Mouse (Mus musculus) CH12.LX (cell line): ENCODE measurements around the gene Gm10382. TPM values are rescaled to one million over a fixed set of nuclear protein-coding genes. Genes with fewer than 3 reads are reported as not detected.

Experiments used
- DNase-seq: peaks from one replicate; pipeline ENCODE4 v3.0.0-alpha.2; 2013; ENCODE audit errors: extremely low read depth
- H3K27ac ChIP-seq: 2 replicates; pipeline ENCODE4 v1.5.1; 2012; ENCODE audit warnings: low read depth, mild to moderate bottlenecking, control low read depth, moderate library complexity; ENCODE audit not compliant: insufficient read depth
- H3K27me3 ChIP-seq: replicated peaks from 2 replicates; pipeline ENCODE3; 2012; ENCODE audit warnings: inconsistent platforms
- H3K36me3 ChIP-seq, 2 experiments: replicated peaks in 1 of 2; 2 replicates each; pipeline versions ENCODE3 to v1.6.1; 2012; ENCODE audit warnings: inconsistent platforms in 1 of 2, low read length in 1 of 2, mild to moderate bottlenecking in 1 of 2, mixed read lengths in 1 of 2, moderate library complexity in 1 of 2; ENCODE audit not compliant: control insufficient read depth in 1 of 2, insufficient read depth in 1 of 2
- H3K4me1 ChIP-seq, 2 experiments: 2 replicates each; pipeline ENCODE4 v1.6.1; 2012; ENCODE audit warnings: inconsistent platforms in 1 of 2, moderate library complexity in 1 of 2; ENCODE audit not compliant: insufficient read depth in 2 of 2, control insufficient read depth in 1 of 2
- H3K4me2 ChIP-seq: 2 replicates; pipeline ENCODE4 v1.6.1; 2012; ENCODE audit warnings: low read depth, mild to moderate bottlenecking, control low read depth; ENCODE audit not compliant: poor library complexity, insufficient read depth, severe bottlenecking
- H3K4me3 ChIP-seq, 3 experiments: fragments of 150-350 bp in 1 of 3; sonication (generic) in 1 of 3; replicated peaks in 1 of 3; 2 replicates each; pipeline versions ENCODE3 to v1.5.1; 2011 to 2012; ENCODE audit warnings: low read depth in 2 of 3, low read length in 2 of 3, mild to moderate bottlenecking in 2 of 3, moderate library complexity in 2 of 3, control low read depth in 1 of 3, improper control_type of control experiment in 1 of 3, inconsistent platforms in 1 of 3, mixed read lengths in 1 of 3; ENCODE audit not compliant: poor library complexity in 1 of 3
- H3K79me2 ChIP-seq: replicated peaks from 2 replicates; pipeline ENCODE4 v1.6.1; 2012; ENCODE audit warnings: mild to moderate bottlenecking, moderate library complexity; ENCODE audit not compliant: control insufficient read depth, poor library complexity, insufficient read depth, severe bottlenecking; ENCODE audit errors: extremely low read depth
- H3K9ac ChIP-seq: 2 replicates; pipeline ENCODE4 v1.6.1; 2012; ENCODE audit warnings: low read depth, mild to moderate bottlenecking, control low read depth, moderate library complexity; ENCODE audit not compliant: insufficient read depth
- H3K9me3 ChIP-seq: replicated peaks from 2 replicates; pipeline ENCODE3; 2012; ENCODE audit warnings: low read length, inconsistent platforms, mixed read lengths
- BHLHE40 ChIP-seq: IDR thresholded peaks from 2 replicates; pipeline ENCODE4 v1.6.1; 2011; ENCODE audit warnings: mild to moderate bottlenecking, low read depth, low read length, improper control_type of control experiment
- CHD1 ChIP-seq: IDR thresholded peaks from 2 replicates; pipeline ENCODE4 v1.6.1; 2012; ENCODE audit warnings: low read depth, low read length, improper control_type of control experiment, inconsistent platforms
- CTCF ChIP-seq, 2 experiments: IDR thresholded peaks in 1 of 2; conservative IDR thresholded peaks in 1 of 2; 2 replicates each; pipeline ENCODE4 v1.5.1; 2011 to 2012; ENCODE audit warnings: low read depth in 2 of 2, low read length in 2 of 2, improper control_type of control experiment in 1 of 2, inconsistent platforms in 1 of 2, mild to moderate bottlenecking in 1 of 2, moderate library complexity in 1 of 2
- E2F4 ChIP-seq: IDR thresholded peaks from 2 replicates; pipeline ENCODE4 v1.6.1; 2011; ENCODE audit warnings: low read depth, low read length, improper control_type of control experiment; ENCODE audit not compliant: insufficient replicate concordance
- EP300 ChIP-seq: IDR thresholded peaks from 2 replicates; pipeline ENCODE4 v1.6.1; 2011; ENCODE audit warnings: low read length, improper control_type of control experiment
- GABPA ChIP-seq: IDR thresholded peaks from 2 replicates; pipeline ENCODE4 v1.6.1; 2012; ENCODE audit warnings: low read depth, low read length, improper control_type of control experiment, inconsistent platforms; ENCODE audit not compliant: insufficient replicate concordance
- HCFC1 ChIP-seq: IDR thresholded peaks from 2 replicates; pipeline ENCODE4 v1.6.1; 2012; ENCODE audit warnings: low read depth, mild to moderate bottlenecking, inconsistent platforms, low read length, improper control_type of control experiment
- IRF4 ChIP-seq: IDR thresholded peaks from 2 replicates; pipeline ENCODE4 v1.6.1; 2014; ENCODE audit warnings: low read depth, mild to moderate bottlenecking, inconsistent platforms, low read length, improper control_type of control experiment
- JUN ChIP-seq: IDR thresholded peaks from 2 replicates; pipeline ENCODE4 v1.6.1; 2011; ENCODE audit warnings: low read depth, mild to moderate bottlenecking, low read length, improper control_type of control experiment, moderate library complexity; ENCODE audit not compliant: insufficient read depth
- JUND ChIP-seq: conservative IDR thresholded peaks from 2 replicates; pipeline ENCODE4 v1.6.1; 2011; ENCODE audit warnings: low read depth, low read length, improper control_type of control experiment
- KAT2A ChIP-seq: IDR thresholded peaks from 2 replicates; pipeline ENCODE4 v1.6.1; 2012; ENCODE audit warnings: low read length, improper control_type of control experiment, inconsistent platforms; ENCODE audit not compliant: insufficient replicate concordance
- MAFK ChIP-seq: IDR thresholded peaks from 2 replicates; pipeline ENCODE4 v1.6.1; 2011; ENCODE audit warnings: low read length, improper control_type of control experiment; ENCODE audit not compliant: insufficient replicate concordance
- MAX ChIP-seq: IDR thresholded peaks from 2 replicates; pipeline ENCODE4 v1.6.1; 2011; ENCODE audit warnings: low read length, improper control_type of control experiment
- MAZ ChIP-seq: IDR thresholded peaks from 2 replicates; pipeline ENCODE4 v1.6.1; 2012; ENCODE audit warnings: low read depth, mild to moderate bottlenecking, inconsistent platforms, low read length, improper control_type of control experiment, moderate library complexity
- MXI1 ChIP-seq: IDR thresholded peaks from 2 replicates; pipeline ENCODE4 v1.6.1; 2011; ENCODE audit warnings: mild to moderate bottlenecking, low read depth, low read length, improper control_type of control experiment
- MYC ChIP-seq: IDR thresholded peaks from 2 replicates; pipeline ENCODE4 v1.6.1; 2011; ENCODE audit warnings: low read depth, mild to moderate bottlenecking, improper control_type of control experiment, low read length
- NELFE ChIP-seq: IDR thresholded peaks from 2 replicates; pipeline ENCODE4 v1.6.1; 2011; ENCODE audit warnings: low read depth, low read length, improper control_type of control experiment
- NRF1 ChIP-seq: IDR thresholded peaks from 2 replicates; pipeline ENCODE4 v1.6.1; 2014; ENCODE audit warnings: low read depth, mild to moderate bottlenecking, inconsistent platforms, low read length, improper control_type of control experiment, moderate library complexity
- PAX5 ChIP-seq: IDR thresholded peaks from 2 replicates; pipeline ENCODE4 v1.6.1; 2012; ENCODE audit warnings: low read length, inconsistent platforms, mixed read lengths
- POLR2AphosphoS2 ChIP-seq: IDR thresholded peaks from 2 replicates; pipeline ENCODE4 v1.6.1; 2011; ENCODE audit warnings: low read depth, low read length, improper control_type of control experiment
- RAD21 ChIP-seq: IDR thresholded peaks from 2 replicates; pipeline ENCODE4 v1.6.1; 2011; ENCODE audit warnings: low read depth, mild to moderate bottlenecking, low read length, improper control_type of control experiment, moderate library complexity
- RCOR1 ChIP-seq: conservative IDR thresholded peaks from 2 replicates; pipeline ENCODE4 v1.6.1; 2012; ENCODE audit warnings: low read depth, mild to moderate bottlenecking, inconsistent platforms, low read length, improper control_type of control experiment
- SIN3A ChIP-seq: IDR thresholded peaks from 2 replicates; pipeline ENCODE4 v1.6.1; 2012; ENCODE audit warnings: low read length, improper control_type of control experiment, inconsistent platforms
- SMC3 ChIP-seq: IDR thresholded peaks from 2 replicates; pipeline ENCODE4 v1.6.1; 2011; ENCODE audit warnings: low read depth, low read length, improper control_type of control experiment
- TBP ChIP-seq: conservative IDR thresholded peaks from 2 replicates; pipeline ENCODE4 v1.6.1; 2011; ENCODE audit warnings: low read depth, low read length, improper control_type of control experiment
- UBTF ChIP-seq: IDR thresholded peaks from 2 replicates; pipeline ENCODE4 v1.6.1; 2012; ENCODE audit warnings: low read depth, mild to moderate bottlenecking, inconsistent platforms, low read length, improper control_type of control experiment, moderate library complexity
- USF1 ChIP-seq: IDR thresholded peaks from 2 replicates; pipeline ENCODE4 v1.6.1; 2014; ENCODE audit warnings: low read depth, mild to moderate bottlenecking, inconsistent platforms, low read length, improper control_type of control experiment
- USF2 ChIP-seq: conservative IDR thresholded peaks from 2 replicates; pipeline ENCODE4 v1.6.1; 2011; ENCODE audit warnings: low read depth, low read length, improper control_type of control experiment
- ZC3H11A ChIP-seq: IDR thresholded peaks from 2 replicates; pipeline ENCODE4 v1.6.1; 2012; ENCODE audit warnings: low read depth, mild to moderate bottlenecking, inconsistent platforms, low read length, improper control_type of control experiment
- ZKSCAN1 ChIP-seq: IDR thresholded peaks from 2 replicates; pipeline ENCODE4 v1.6.1; 2012; ENCODE audit warnings: low read depth, inconsistent platforms, low read length, improper control_type of control experiment, borderline replicate concordance
- ZNF384 ChIP-seq: IDR thresholded peaks from 2 replicates; pipeline ENCODE4 v1.6.1; 2012; ENCODE audit warnings: low read depth, low read length, improper control_type of control experiment, inconsistent platforms
- dilution Hi-C: fragments of 300-500 bp; cut with MboI; formaldehyde crosslinking; loops from 2 replicates; pipeline ENCODE4 v1.14.3; 2020; ENCODE audit warnings: low sequenced_read_pairs; ENCODE audit not compliant: extremely low pct_unique_long_range_greater_than_20kb, extremely low pct_ligation_motif_present
- in situ Hi-C: fragments of 300-500 bp; cut with MboI; formaldehyde crosslinking; loops from 3 replicates; pipeline ENCODE4 v1.14.3; 2019; ENCODE audit warnings: low sequenced_read_pairs, low pct_ligation_motif_present, low pct_unique_long_range_greater_than_20kb, mixed read lengths
- polyA plus RNA-seq: library from polyadenylated mRNA; unstranded; fragments of >175 nt; gene quantifications from 2 replicates; pipeline ENCODE4 v1.2.1, GENCODE M21; 2012; ENCODE audit warnings: low read depth; ENCODE audit not compliant: insufficient read length
- total RNA-seq, 2 experiments: library from RNA; depleted of rRNA; stranded (reverse); fragments of 300-350 nt in 1 of 2; fragments of >200 nt in 1 of 2; gene quantifications; 2 replicates each; pipeline ENCODE4 v1.2.3; 2012 to 2014

Gene Gm10382
- total and polyA plus RNA-seq, 3 experiments = 0.59 to 1.1 TPM; not detected in 1

DNA sequence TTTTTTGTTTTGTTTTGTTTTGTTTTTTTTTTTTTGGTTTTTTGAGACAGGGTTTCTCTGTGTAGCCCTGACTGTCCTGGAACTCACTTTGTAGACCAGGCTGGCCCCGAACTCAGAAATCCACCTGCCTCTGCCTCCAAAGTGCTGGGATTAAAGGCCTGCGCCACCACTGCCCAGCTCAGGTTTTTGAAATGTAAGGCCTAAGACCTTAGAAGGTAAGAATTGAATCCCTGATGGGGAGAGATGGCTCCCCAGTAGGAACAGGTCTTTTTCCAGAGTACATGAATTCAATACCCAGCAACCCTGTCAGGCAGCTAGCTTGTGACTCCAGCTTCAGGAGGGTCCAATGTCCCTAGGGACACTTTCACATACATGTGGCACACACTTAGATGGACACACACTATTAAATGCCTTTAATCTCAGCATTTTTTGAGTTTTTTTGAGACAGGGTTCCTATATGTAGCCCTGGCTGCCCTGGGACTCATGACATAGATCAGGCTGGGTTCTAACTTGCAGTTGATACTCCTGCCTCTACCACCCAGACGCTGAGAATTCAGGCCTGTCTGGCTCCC, 1.9 kb downstream of the Gm10382 start:
- H3K4me3 ChIP-seq = no peak overlapping the region
- 0 out of 2 replicates have a peak overlapping the region, but pooled peaks have one; percentile 10 for H3K9ac ChIP-seq
- H3K27me3 ChIP-seq = no peaks in the 10 kb centered on the region
- dilution Hi-C loops = no loop called here
- no peak for DNase-seq
- H3K27ac ChIP-seq = peak overlapping the region; percentile 93
- H3K9me3 ChIP-seq = no peaks in the 10 kb centered on the region
- peaks cover 6 to 33% of the 10 kb centered on the region in 2 experiments; a peak in 3 of 4 replicates for H3K4me1 ChIP-seq
- no peak for TF ChIP-seq IRF4
- TF ChIP-seq TBP = peak; percentile 84
- in situ Hi-C loops = no loop called here
- H3K36me3 ChIP-seq = peaks cover 13% of the 10 kb centered on the region in 2 experiments
- H3K79me2 ChIP-seq = peaks cover 18% of the 10 kb centered on the region
- peak overlapping the region; percentile 82 for H3K4me2 ChIP-seq

DNA sequence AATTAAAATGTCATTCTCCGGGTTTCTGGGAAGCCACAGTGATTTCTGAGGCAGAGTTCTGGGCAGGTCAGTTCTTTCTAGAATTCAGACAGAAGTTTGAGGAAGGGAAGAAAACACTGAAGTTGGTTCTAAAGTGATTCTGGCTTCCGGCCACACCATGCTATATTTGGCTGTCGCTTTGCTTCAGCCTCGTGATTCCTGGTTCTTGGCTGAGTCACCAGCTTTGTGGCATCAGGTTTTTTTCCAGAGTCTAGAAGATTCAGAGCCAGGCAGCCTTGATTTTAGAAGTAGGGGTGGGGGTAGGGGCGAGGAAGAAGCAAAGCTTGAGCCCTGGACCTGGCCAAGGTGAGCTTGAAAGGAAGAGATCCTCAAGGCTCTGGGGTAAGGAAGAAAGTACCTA, 2.5 kb downstream of the Gm10382 start:
- Histone ChIP-seq H3K4me2 (peak overlapping the region; percentile 82), H3K9me3 (no peaks in the 10 kb centered on the region), H3K4me1 (peaks cover 6 to 32% of the 10 kb centered on the region in 2 experiments; a peak in 3 of 4 replicates), H3K36me3 (peaks cover 12 to 13% of the 10 kb centered on the region in 2 experiments), H3K27me3 (no peaks in the 10 kb centered on the region), H3K79me2 (peaks cover 17% of the 10 kb centered on the region), H3K27ac (peak overlapping the region; percentile 93), H3K9ac (0 out of 2 replicates have a peak overlapping the region, but pooled peaks have one; percentile 10), H3K4me3 (peak overlapping the region; percentile 10 to 20 (median 19))
- in situ Hi-C loops = no loop called here
- DNase-seq = peak; percentile 91
- dilution Hi-C loops = no loop called here
- TF ChIP-seq USF2 = no peak
- TF ChIP-seq NRF1 = peak; percentile 31; the same call in 1 of the 2 replicates
- TF ChIP-seq ZC3H11A = no peak
- 0 out of 2 replicates have a peak, but pooled peaks have one; percentile 39 for TF ChIP-seq KAT2A
- peak; percentile 91 for TF ChIP-seq EP300
- peak; percentile 87 for TF ChIP-seq MAX
- TF ChIP-seq IRF4 = peak; percentile 89; the same call in 1 of the 2 replicates
- no peak for TF ChIP-seq CTCF (conservative IDR thresholded peaks at IDR 0.05 in 1 of 2, IDR thresholded peaks at IDR 0.05 in 1 of 2; ENCODE audit: low read depth in 2 of 2, low read length in 2 of 2)
- TF ChIP-seq USF1 = no peak
- TF ChIP-seq MYC = peak; percentile 81
- no peak for TF ChIP-seq ZKSCAN1
- TF ChIP-seq RAD21 = no peak; the same call in 1 of the 2 replicates
- peak; percentile 46; the same call in 1 of the 2 replicates for TF ChIP-seq CHD1
- TF ChIP-seq JUND = peak; percentile 77
- TF ChIP-seq JUN = peak; percentile 72
- peak; percentile 42; the same call in 1 of the 2 replicates for TF ChIP-seq MXI1
- TF ChIP-seq ZNF384 = peak; percentile 85
- TF ChIP-seq RCOR1 = peak; percentile 79
- peak; percentile 88 for TF ChIP-seq SIN3A
- TF ChIP-seq HCFC1 = peak; percentile 32; the same call in 1 of the 2 replicates
- no peak for TF ChIP-seq E2F4
- peak; percentile 43; the same call in 1 of the 2 replicates for TF ChIP-seq NELFE
- TF ChIP-seq BHLHE40 = peak; percentile 97
- TF ChIP-seq PAX5 = no peak
- peak; percentile 83 for TF ChIP-seq MAFK
- TF ChIP-seq GABPA = no peak
- no peak for TF ChIP-seq POLR2AphosphoS2
- TF ChIP-seq MAZ = peak; percentile 54; the same call in 1 of the 2 replicates
- TF ChIP-seq UBTF = peak; percentile 50; the same call in 1 of the 2 replicates
- no peak; the same call in 1 of the 2 replicates for TF ChIP-seq SMC3
